Mouse (Mus musculus): Measurements from ENCODE around the gene Olfr1442. TPM values are rescaled to one million over a fixed set of nuclear protein-coding genes. Genes with fewer than 3 reads are reported as not detected.

Olfr1442 gene
- not detected for polyA plus RNA-seq (2014; fragmentation: Illumina TruSeq; extraction: RNeasy Lipid Tissue Mini Kit (QIAGEN cat#74804); ENCODE audit: low read depth, low replicate concordance)

DNA sequence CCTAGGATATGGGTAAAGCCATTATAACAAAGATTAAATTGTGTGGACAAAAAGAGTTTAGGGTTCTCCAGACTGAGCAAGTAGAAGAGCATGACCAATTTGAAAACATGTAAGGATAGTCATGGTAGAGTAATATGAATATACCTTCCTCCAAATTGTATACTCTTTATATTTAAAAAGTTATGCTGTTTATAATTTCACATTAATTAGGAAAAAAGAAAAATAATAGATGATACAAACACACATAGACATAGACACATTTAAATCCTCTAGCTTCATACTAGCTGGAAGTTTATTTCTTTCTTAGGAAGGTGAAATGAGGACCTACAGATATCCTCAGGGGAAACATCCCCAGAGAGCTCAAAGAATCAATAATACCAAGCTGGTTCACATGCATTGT, at the start of gene Olfr1442:
Gene Olfr1442 (plus strand): TSS at position 301 of the 400 bp plus-strand sequence.

GRCm38 (mm10) chr19:12633176-12633575, 37.1 kb upstream of the Olfr1442 start, which contains the start of gene Glyat:
Glyat (plus strand) TSS chr19:12633308.

DNA sequence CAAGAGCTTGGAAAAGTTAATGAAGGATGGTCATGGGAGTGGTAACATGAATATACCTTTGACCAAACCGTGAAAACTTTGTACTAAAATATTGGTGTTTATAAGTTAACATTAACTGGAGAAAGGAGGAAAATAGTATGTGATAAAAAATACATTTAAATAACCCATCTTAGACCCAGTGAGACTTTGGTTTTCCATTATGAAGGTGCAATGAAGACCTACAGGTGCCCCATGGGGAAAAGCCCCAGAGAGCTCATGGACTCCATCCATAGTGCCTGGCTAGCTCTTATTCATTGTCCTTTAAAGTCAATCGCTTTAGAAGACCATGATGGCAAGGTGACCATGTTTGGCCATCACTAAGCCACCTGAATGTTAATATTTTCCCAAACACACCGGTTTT, 7.6 kb downstream of the Olfr1442 start, which contains the start of gene Olfr1443:
Gene Olfr1443 (plus strand): TSS at position 301 of the 400 bp plus-strand sequence.

GRCm38 (mm10) chr19:12695590-12695989, 25.4 kb downstream of the Olfr1442 start, which contains the start of gene Keg1:
Keg1 (plus strand) TSS chr19:12695786.

Other genes with a start within 250 kb of the Olfr1442 start
- not detected for gene Pfpl, start 242.5 kb upstream of the Olfr1442 start, polyA plus RNA-seq (2014; fragmentation: Illumina TruSeq; extraction: RNeasy Lipid Tissue Mini Kit (QIAGEN cat#74804); ENCODE audit: low read depth, low replicate concordance)
- 28.1 TPM for gene Mpeg1, start 209.7 kb upstream of the Olfr1442 start, polyA plus RNA-seq (2014; fragmentation: Illumina TruSeq; extraction: RNeasy Lipid Tissue Mini Kit (QIAGEN cat#74804); ENCODE audit: low read depth, low replicate concordance)
- 35.6 TPM for gene Dtx4, start 169.0 kb upstream of the Olfr1442 start, polyA plus RNA-seq (2014; fragmentation: Illumina TruSeq; extraction: RNeasy Lipid Tissue Mini Kit (QIAGEN cat#74804); ENCODE audit: low read depth, low replicate concordance)
- 5.8 TPM for gene Fam111a, start 124.7 kb upstream of the Olfr1442 start, polyA plus RNA-seq (2014; fragmentation: Illumina TruSeq; extraction: RNeasy Lipid Tissue Mini Kit (QIAGEN cat#74804); ENCODE audit: low read depth, low replicate concordance)
- gene Gm4952, start 70.5 kb upstream of the Olfr1442 start, polyA plus RNA-seq (2014; fragmentation: Illumina TruSeq; extraction: RNeasy Lipid Tissue Mini Kit (QIAGEN cat#74804); ENCODE audit: low read depth, low replicate concordance) = not detected
- gene Glyat, start 37.1 kb upstream of the Olfr1442 start, polyA plus RNA-seq (2014; fragmentation: Illumina TruSeq; extraction: RNeasy Lipid Tissue Mini Kit (QIAGEN cat#74804); ENCODE audit: low read depth, low replicate concordance) = 0.79 TPM
- not detected for gene Olfr1443, start 7.7 kb downstream of the Olfr1442 start, polyA plus RNA-seq (2014; fragmentation: Illumina TruSeq; extraction: RNeasy Lipid Tissue Mini Kit (QIAGEN cat#74804); ENCODE audit: low read depth, low replicate concordance)
- gene Keg1, start 25.3 kb downstream of the Olfr1442 start, polyA plus RNA-seq (2014; fragmentation: Illumina TruSeq; extraction: RNeasy Lipid Tissue Mini Kit (QIAGEN cat#74804); ENCODE audit: low read depth, low replicate concordance) = 1.5 TPM
- gene Cntf, start 95.2 kb downstream of the Olfr1442 start, polyA plus RNA-seq (2014; fragmentation: Illumina TruSeq; extraction: RNeasy Lipid Tissue Mini Kit (QIAGEN cat#74804); ENCODE audit: low read depth, low replicate concordance) = 1.4 TPM
- 54.3 TPM for gene Zfp91, start 125.7 kb downstream of the Olfr1442 start, polyA plus RNA-seq (2014; fragmentation: Illumina TruSeq; extraction: RNeasy Lipid Tissue Mini Kit (QIAGEN cat#74804); ENCODE audit: low read depth, low replicate concordance)
- gene Lpxn, start 125.8 kb downstream of the Olfr1442 start, polyA plus RNA-seq (2014; fragmentation: Illumina TruSeq; extraction: RNeasy Lipid Tissue Mini Kit (QIAGEN cat#74804); ENCODE audit: low read depth, low replicate concordance) = 7.7 TPM
- gene Gm5244, start 176.2 kb downstream of the Olfr1442 start, polyA plus RNA-seq (2014; fragmentation: Illumina TruSeq; extraction: RNeasy Lipid Tissue Mini Kit (QIAGEN cat#74804); ENCODE audit: low read depth, low replicate concordance) = not detected
- not detected for gene Olfr1444, start 186.8 kb downstream of the Olfr1442 start, polyA plus RNA-seq (2014; fragmentation: Illumina TruSeq; extraction: RNeasy Lipid Tissue Mini Kit (QIAGEN cat#74804); ENCODE audit: low read depth, low replicate concordance)
- gene Olfr1445, start 213.4 kb downstream of the Olfr1442 start, polyA plus RNA-seq (2014; fragmentation: Illumina TruSeq; extraction: RNeasy Lipid Tissue Mini Kit (QIAGEN cat#74804); ENCODE audit: low read depth, low replicate concordance) = not detected
- gene Olfr1446, start 223.1 kb downstream of the Olfr1442 start, polyA plus RNA-seq (2014; fragmentation: Illumina TruSeq; extraction: RNeasy Lipid Tissue Mini Kit (QIAGEN cat#74804); ENCODE audit: low read depth, low replicate concordance) = not detected
- gene Olfr1447, start 233.3 kb downstream of the Olfr1442 start, polyA plus RNA-seq (2014; fragmentation: Illumina TruSeq; extraction: RNeasy Lipid Tissue Mini Kit (QIAGEN cat#74804); ENCODE audit: low read depth, low replicate concordance) = not detected

Measured in adipose tissue, adult 10 weeks (tissue).